Mouse (Mus musculus) C2C12 (cell line): ENCODE measurements around the gene Cobl.

Experiments used
- CTCF ChIP-seq: IDR thresholded peaks from one replicate; pipeline ENCODE4 v1.5.1; 2011; ENCODE audit not compliant: control insufficient read depth, insufficient read depth, insufficient read length
- FOSL1 ChIP-seq: IDR thresholded peaks from one replicate; pipeline ENCODE4 v1.8.0; 2011; ENCODE audit warnings: mild to moderate bottlenecking, low read length; ENCODE audit not compliant: poor library complexity, insufficient read depth, severe bottlenecking
- MYOD1 ChIP-seq: IDR thresholded peaks from one replicate; pipeline ENCODE4 v1.6.1; 2011; ENCODE audit warnings: low read depth; ENCODE audit not compliant: control insufficient read depth, insufficient read length
- USF1 ChIP-seq: IDR thresholded peaks from one replicate; pipeline ENCODE4 v1.6.1; 2011; ENCODE audit warnings: low read depth, mild to moderate bottlenecking, control low read depth, moderate library complexity

- no peak for TF ChIP-seq CTCF
- no peak for TF ChIP-seq USF1
- TF ChIP-seq FOSL1 = no peak
- TF ChIP-seq MYOD1 = no peak
Measured at GRCm38 (mm10) chr11:12350086-12350485, 114.7 kb downstream of the Cobl start.
